ENCODE assay signal across 8 mouse cellular contexts in the genomic region with DNA sequence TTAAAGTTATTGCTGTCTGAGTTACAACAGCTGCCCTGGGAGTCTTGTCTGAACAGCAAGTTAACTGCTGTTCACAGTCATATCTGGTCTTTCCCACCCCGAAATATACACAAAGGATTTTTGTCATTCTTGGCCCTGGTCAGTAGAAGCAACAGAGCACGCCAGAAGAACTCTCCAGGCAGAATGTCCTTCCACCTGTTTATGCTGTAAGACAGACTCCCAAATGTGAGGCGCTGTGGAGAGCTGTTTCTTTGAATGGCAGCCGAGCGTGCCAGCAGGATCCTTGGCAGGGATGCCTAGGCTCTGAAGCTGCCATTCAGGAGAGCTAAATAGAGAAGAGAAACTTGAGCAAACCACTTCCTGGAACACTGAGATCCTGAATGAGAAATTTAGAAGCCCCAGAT. TPM values are rescaled to one million over a fixed set of nuclear protein-coding genes. Genes with fewer than 3 reads are reported as not detected.
DNase-seq lines count a peak whose midpoint lies in the region.

No protein-coding gene starts in this region.

- no peaks in the 10 kb centered on the region for H3K36me3 ChIP-seq in megakaryocyte, embryonic 14.5 days (replicated peaks; ENCODE audit: low read length)

- H3K9me3 ChIP-seq in megakaryocyte, embryonic 14.5 days = no peaks in the 10 kb centered on the region

- intact Hi-C loops in heart, postnatal 25 days (cut with DNase I) = loop anchor here (2.0 to 5.0 kb wide), 2 partner anchors 26 to 37 kb away; no protein-coding TSS in a partner anchor

- no peaks in the 10 kb centered on the region for H3K27me3 ChIP-seq in megakaryocyte, embryonic 14.5 days (replicated peaks)

- H3K4me1 ChIP-seq in megakaryocyte, embryonic 14.5 days = peaks cover 78% of the 10 kb centered on the region

- peak overlapping the region; percentile 38 for H3K4me3 ChIP-seq in megakaryocyte, embryonic 14.5 days (replicated peaks)

- peak; percentile 27 for DNase-seq in NIH3T3 (ENCODE audit: low read depth)
- peak; percentile 49 for DNase-seq in brain, embryonic 18.5 days (ENCODE audit: low read depth, low spot score)
- peak; percentile 84 to 88 for DNase-seq in frontal cortex, adult 2 months (ENCODE audit: extremely low spot score in 1 of 2, low spot score in 1 of 2)
- DNase-seq in heart, postnatal 25 days (ENCODE audit: low spot score) = peak; percentile 58
- peak; percentile 75 to 93 for DNase-seq in layer of hippocampus, postnatal 14 days (ENCODE audit: low spot score in 2 of 2)
- peak; percentile 12 to 63 for DNase-seq in urinary bladder, postnatal 36 days (ENCODE audit: low spot score in 2 of 2)
- DNase-seq in thymus, postnatal 25 days = no peak

RNA-seq across cellular contexts. Expression of a gene that starts 23.4 kb away (rescaled TPM):
- 40.5 and 41.4 TPM in 2 replicates for polyA plus RNA-seq in frontal cortex, adult 2 months (2012; rRNA removed)
- total RNA-seq in heart, postnatal 25 days (2021) = 10 to 100 TPM; 33.4 to 37.8 TPM
- 10 to 100 TPM; 46.9 to 47.5 TPM for total RNA-seq in layer of hippocampus, postnatal 14 days (2021)
- polyA plus RNA-seq in megakaryocyte, embryonic 14.5 days (2012; ENCODE audit: insufficient read depth, low replicate concordance) = 27.9 and 129 TPM in 2 replicates
